Mouse (Mus musculus) liver, embryonic 16.5 days (tissue): Measurements from ENCODE around the gene Mrpl46. TPM values are rescaled to one million over a fixed set of nuclear protein-coding genes. Genes with fewer than 3 reads are reported as not detected.

ENCODE experiments used
- ATAC-seq: fragments of 200-750 bp; cut with Nextera tagmentation; 2 replicates; pipeline ENCODE4 v1.8.0; 2017; ENCODE audit warnings: low read depth, mild to moderate bottlenecking, moderate number of reproducible peaks, moderate library complexity
- H3K27ac ChIP-seq: fragments of 300-500 bp; sonication (generic); 2 replicates; pipeline ENCODE4 v1.5.1; 2014; ENCODE audit warnings: mild to moderate bottlenecking, low read length
- H3K27me3 ChIP-seq: fragments of 300-500 bp; sonication (generic); 2 replicates; pipeline ENCODE4 v1.6.1; 2014; ENCODE audit warnings: low read depth, low read length, mixed read lengths; ENCODE audit not compliant: control insufficient read depth, insufficient read depth
- H3K36me3 ChIP-seq: fragments of 300-500 bp; sonication (generic); 2 replicates; pipeline ENCODE4 v1.6.1; 2014; ENCODE audit warnings: mild to moderate bottlenecking; ENCODE audit not compliant: control insufficient read depth, insufficient read depth
- H3K4me1 ChIP-seq: fragments of 300-500 bp; sonication (generic); 2 replicates; pipeline ENCODE4 v1.6.1; 2014; ENCODE audit warnings: low read depth, low read length, mixed read lengths; ENCODE audit not compliant: control insufficient read depth
- H3K4me2 ChIP-seq: fragments of 300-500 bp; sonication (generic); 2 replicates; pipeline ENCODE4 v1.6.1; 2014; ENCODE audit warnings: low read depth, low read length, mixed read lengths
- H3K4me3 ChIP-seq: fragments of 300-500 bp; sonication (generic); 2 replicates; pipeline ENCODE4 v1.5.1; 2014; ENCODE audit warnings: low read depth, mild to moderate bottlenecking, low read length
- H3K9ac ChIP-seq: fragments of 300-500 bp; sonication (generic); 2 replicates; pipeline ENCODE4 v1.6.1; 2014; ENCODE audit warnings: low read depth, low read length
- H3K9me3 ChIP-seq: fragments of 300-500 bp; sonication (generic); replicated peaks from 2 replicates; pipeline ENCODE4 v1.6.1; 2016; ENCODE audit warnings: low read length; ENCODE audit not compliant: control insufficient read depth
- WGBS: fragments of 180-500 bp; shearing (Covaris S2); extraction: QIAGEN DNeasy Blood & Tissue Kit; methylation state at CpG from one replicate; pipeline ENCODE4 v1.1.7; 2014; ENCODE audit not compliant: insufficient replicate concordance; 5-methylcytosine and 5-hydroxymethylcytosine counted together
- polyA plus RNA-seq: library from polyadenylated mRNA; unstranded; fragments of >200 nt; fragmentation: Nextera tagmentation; extraction: Ambion mirVana; gene quantifications from 2 replicates; pipeline ENCODE4 v1.2.1, GENCODE M21; 2015

The Mrpl46 gene
- polyA plus RNA-seq, 1 experiment from 2014 or later, result 33.4 TPM

- Histone ChIP-seq H3K9me3 (no peaks in the 10 kb centered on the region), H3K27ac (no peak overlapping the region), H3K4me2 (no peak overlapping the region), H3K4me3 (no peak overlapping the region), H3K4me1 (no peaks in the 10 kb centered on the region), H3K36me3 (no peaks in the 10 kb centered on the region), H3K9ac (no peak overlapping the region), H3K27me3 (no peaks in the 10 kb centered on the region)
- ATAC-seq, result no peak
- 55% methylated on average over 7 of the region's 7 CpGs for WGBS
Observed at GRCm38 (mm10) chr7:78753752-78754457, 29.4 kb downstream of the Mrpl46 start.

- no peaks in the 10 kb centered on the region for H3K9me3 ChIP-seq
- H3K4me2 ChIP-seq, result no peak overlapping the region
- H3K9ac ChIP-seq, result no peak overlapping the region
- no peak overlapping the region for H3K4me3 ChIP-seq
- no peaks in the 10 kb centered on the region for H3K4me1 ChIP-seq
- no peaks in the 10 kb centered on the region for H3K36me3 ChIP-seq
- H3K27ac ChIP-seq, result no peak overlapping the region
- ATAC-seq, result no peak
- H3K27me3 ChIP-seq, result no peaks in the 10 kb centered on the region
- WGBS, result 60% methylated on average over 4 of the region's 4 CpGs
Observed at GRCm38 (mm10) chr7:78752961-78753360, 30.4 kb downstream of the Mrpl46 start.

GRCm38 (mm10) chr7:78743731-78744385, 39.5 kb downstream of the Mrpl46 start:
- Histone ChIP-seq H3K27me3 (no peaks in the 10 kb centered on the region), H3K4me2 (no peak overlapping the region), H3K27ac (no peak overlapping the region), H3K36me3 (no peaks in the 10 kb centered on the region), H3K9me3 (no peaks in the 10 kb centered on the region), H3K4me1 (no peaks in the 10 kb centered on the region), H3K4me3 (no peak overlapping the region), H3K9ac (no peak overlapping the region)
- no peak for ATAC-seq
- 34% methylated on average over 5 of the region's 5 CpGs for WGBS

GRCm38 (mm10) chr7:78739351-78740000, 43.9 kb downstream of the Mrpl46 start:
- H3K27ac ChIP-seq, result no peak overlapping the region
- no peaks in the 10 kb centered on the region for H3K4me1 ChIP-seq
- no peak overlapping the region for H3K9ac ChIP-seq
- 64% methylated on average over 8 of the region's 8 CpGs for WGBS
- no peaks in the 10 kb centered on the region for H3K27me3 ChIP-seq
- no peaks in the 10 kb centered on the region for H3K9me3 ChIP-seq
- H3K36me3 ChIP-seq, result no peaks in the 10 kb centered on the region
- H3K4me3 ChIP-seq, result no peak overlapping the region
- ATAC-seq, result no peak
- no peak overlapping the region for H3K4me2 ChIP-seq

- Histone ChIP-seq H3K4me1 (no peaks in the 10 kb centered on the region), H3K9me3 (no peaks in the 10 kb centered on the region), H3K27me3 (no peaks in the 10 kb centered on the region), H3K27ac (no peak within 1 kb of the TSS), H3K9ac (no peak within 1 kb of the TSS), H3K4me3 (no peak within 1 kb of the TSS), H3K4me2 (no peak within 1 kb of the TSS), H3K36me3 (no peaks in the 10 kb centered on the region)
- no peak for ATAC-seq
- 63% methylated on average over 5 of the region's 5 CpGs for WGBS
Observed at GRCm38 (mm10) chr7:78737614-78738210, 45.6 kb downstream of the Mrpl46 start, which contains the start of gene Ntrk3. Ntrk3 (minus strand) TSS chr7:78738012.

- Histone ChIP-seq H3K4me2 (no peak overlapping the region), H3K4me3 (no peak overlapping the region), H3K4me1 (no peaks in the 10 kb centered on the region), H3K36me3 (no peaks in the 10 kb centered on the region), H3K9ac (no peak overlapping the region), H3K9me3 (no peaks in the 10 kb centered on the region), H3K27ac (no peak overlapping the region), H3K27me3 (no peaks in the 10 kb centered on the region)
- 79% methylated on average over 6 of the region's 6 CpGs for WGBS
- no peak for ATAC-seq
Observed at GRCm38 (mm10) chr7:78737196-78737595, 46.1 kb downstream of the Mrpl46 start.

- no peak overlapping the region for H3K4me3 ChIP-seq
- H3K36me3 ChIP-seq, result no peaks in the 10 kb centered on the region
- WGBS, result 68% methylated on average over 8 of the region's 8 CpGs
- ATAC-seq, result no peak
- H3K4me2 ChIP-seq, result no peak overlapping the region
- H3K9me3 ChIP-seq, result no peaks in the 10 kb centered on the region
- H3K27ac ChIP-seq, result no peak overlapping the region
- H3K4me1 ChIP-seq, result no peaks in the 10 kb centered on the region
- H3K9ac ChIP-seq, result no peak overlapping the region
- H3K27me3 ChIP-seq, result no peaks in the 10 kb centered on the region
Observed at GRCm38 (mm10) chr7:78731391-78731790, 51.9 kb downstream of the Mrpl46 start.
